Mouse (Mus musculus) heart, adult 2 months (tissue): ENCODE measurements around the gene Samd15. TPM values are rescaled to one million over a fixed set of nuclear protein-coding genes. Genes with fewer than 3 reads are reported as not detected.
A peak's percentile ranks its signal among the peaks of the same experiment; 100 is the strongest.
"Not testable (repeated sequence)": the region's sequence is repeated elsewhere in the genome, so short reads cannot be mapped to it uniquely, and the experiment has no call there.

Experiments used
- DNase-seq, 2 experiments: peaks; one replicate each; pipeline ENCODE4 v3.0.0; 2021
- H3K27ac ChIP-seq: fragments of 200-600 bp; 2 replicates; pipeline ENCODE4 v1.8.1; 2022
- H3K27me3 ChIP-seq: fragments of 200-500 bp; 2 replicates; pipeline ENCODE4 v1.6.1; 2012; ENCODE audit warnings: mild to moderate bottlenecking, low read length, inconsistent platforms, mixed read lengths; ENCODE audit not compliant: control insufficient read depth, insufficient read depth
- H3K36me3 ChIP-seq: fragments of 200-500 bp; 2 replicates; pipeline ENCODE4 v1.6.1; 2012; ENCODE audit warnings: low read length, inconsistent platforms; ENCODE audit not compliant: control insufficient read depth, insufficient read depth
- H3K4me1 ChIP-seq: fragments of 200-500 bp; 2 replicates; pipeline ENCODE4 v1.6.1; 2011; ENCODE audit warnings: low read length; ENCODE audit not compliant: control insufficient read depth, insufficient read depth
- H3K4me3 ChIP-seq: fragments of 200-600 bp; 2 replicates; pipeline ENCODE4 v1.8.1; 2022
- H3K79me2 ChIP-seq: fragments of 200-500 bp; replicated peaks from 2 replicates; pipeline ENCODE4 v1.6.1; 2012; ENCODE audit warnings: mild to moderate bottlenecking, inconsistent platforms, low read length, moderate library complexity, mixed read lengths; ENCODE audit not compliant: control insufficient read depth, insufficient read depth
- H3K9ac ChIP-seq: fragments of 200-500 bp; 2 replicates; pipeline ENCODE4 v1.6.1; 2012; ENCODE audit warnings: low read depth, mild to moderate bottlenecking, control low read depth, inconsistent platforms, low read length, mixed read lengths
- CTCF ChIP-seq: fragments of 200-600 bp; IDR thresholded peaks from 2 replicates; pipeline ENCODE4 v1.8.1; 2022; ENCODE audit warnings: antibody characterized with exemption, mild to moderate bottlenecking, moderate library complexity
- EP300 ChIP-seq: fragments of 200-500 bp; IDR thresholded peaks from 2 replicates; pipeline ENCODE4 v1.6.1; 2011; ENCODE audit warnings: low read depth, low read length, control low read depth; ENCODE audit not compliant: insufficient read depth
- POLR2A ChIP-seq: fragments of 200-500 bp; IDR thresholded peaks from 2 replicates; pipeline ENCODE4 v1.6.1; 2011; ENCODE audit warnings: mild to moderate bottlenecking, low read depth, low read length, control low read depth; ENCODE audit not compliant: insufficient read depth
- WGBS: fragments of 180-500 bp; shearing (Covaris S2); methylation state at CpG from one replicate; pipeline ENCODE4 v1.1.7; 2018; 5-methylcytosine and 5-hydroxymethylcytosine counted together
- intact Hi-C: fragments of 180-260 bp; cut with DNase I; formaldehyde crosslinking; loops from one replicate; pipeline ENCODE4 v1.15.1; 2025
- polyA plus RNA-seq: library from polyadenylated mRNA; depleted of rRNA; stranded (reverse); fragments of >200 nt; gene quantifications from 2 replicates; pipeline ENCODE4 v1.2.3, GENCODE M21; 2012
- total RNA-seq, 2 experiments: library from RNA; stranded (reverse); gene quantifications; 2 replicates each; pipeline ENCODE4 v1.2.3; 2021

Samd15 gene
- total and polyA plus RNA-seq, 3 experiments = 0.39 TPM; not detected in 2

DNA sequence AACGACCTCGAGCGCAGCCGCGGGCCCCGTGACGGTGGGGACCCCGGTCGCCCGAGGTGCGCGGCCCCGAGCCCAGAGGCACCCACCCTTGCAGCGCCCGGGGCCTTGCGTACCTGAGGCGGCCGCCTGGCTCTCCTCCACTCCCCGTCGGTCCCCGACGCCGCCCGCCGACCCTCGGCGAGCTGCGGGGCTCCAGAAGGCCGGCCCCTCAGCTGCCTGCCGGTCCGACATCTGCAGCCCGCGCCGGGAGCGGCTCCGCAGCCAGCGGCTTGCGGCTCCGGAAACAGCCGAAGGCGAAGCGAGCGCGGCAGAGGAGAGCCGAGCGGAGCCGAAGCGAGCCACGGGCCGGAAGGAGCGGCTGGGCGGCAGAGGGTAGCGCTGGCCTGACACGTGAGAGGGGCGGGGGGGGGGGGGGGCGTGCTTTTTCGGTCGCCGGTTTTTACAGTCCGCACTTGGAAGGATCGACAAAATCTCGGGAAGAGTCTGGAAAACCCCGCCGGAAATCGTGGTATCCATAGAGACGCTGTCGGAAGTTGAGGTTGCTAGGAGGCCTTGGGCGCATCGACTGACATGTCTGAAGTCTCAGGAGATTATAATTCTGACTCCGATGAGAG lies 557 bp downstream of the Samd15 start, which contains the start of gene Tmed8:
Tmed8 (minus strand) TSS at position 482 of the 614 bp plus-strand sequence.
- peak within 1 kb of the TSS; percentile 92 for H3K9ac ChIP-seq
- peaks cover 2% of the 10 kb centered on the region for H3K4me1 ChIP-seq
- intact Hi-C loops = loop anchor here (2.0 kb wide), 1 partner anchor 53 kb away; the partner anchor contains the start of genes Gstz1 and Pomt2
- H3K27me3 ChIP-seq = no peaks in the 10 kb centered on the region
- under 1% methylated on average over 63 of the region's 70 CpGs for WGBS
- peak within 1 kb of the TSS; percentile 81 for H3K27ac ChIP-seq
- TF ChIP-seq POLR2A (no peak), CTCF (no peak), EP300 (no peak)
- H3K4me3 ChIP-seq = peak within 1 kb of the TSS; percentile 96
- no peaks in the 10 kb centered on the region for H3K79me2 ChIP-seq
- H3K36me3 ChIP-seq = no peaks in the 10 kb centered on the region
- DNase-seq = peak; percentile 86 to 88

DNA sequence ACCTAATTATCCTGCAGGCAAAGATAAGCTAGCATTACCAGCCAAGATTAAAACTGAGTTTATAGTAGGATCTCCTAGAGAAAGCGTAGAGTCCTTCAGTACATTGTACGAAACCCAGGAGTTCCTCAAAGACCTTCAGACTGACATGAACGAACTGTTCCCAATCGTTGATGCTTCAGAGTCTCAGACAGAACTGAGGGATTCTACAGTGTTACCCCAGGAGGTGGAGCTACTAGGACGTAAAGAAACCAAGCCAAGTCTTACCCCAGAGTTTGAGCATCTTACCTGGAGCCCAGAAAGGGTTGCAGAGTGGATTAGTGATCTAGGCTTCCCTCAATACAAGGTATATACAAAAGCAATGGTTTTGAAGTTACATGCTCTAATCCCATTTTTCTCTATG lies 2.2 kb downstream of the Samd15 start:
- intact Hi-C loops = loop anchor here (2.0 kb wide), 1 partner anchor 55 kb away; the partner anchor contains the start of genes Gstz1 and Pomt2
- TF ChIP-seq POLR2A = no peak
- no peak for TF ChIP-seq EP300
- no peak for TF ChIP-seq CTCF
- no peak for DNase-seq
- WGBS = 67% methylated on average over 5 of the region's 5 CpGs
- H3K27me3 ChIP-seq = no peaks in the 10 kb centered on the region
- no peaks in the 10 kb centered on the region for H3K79me2 ChIP-seq
- H3K4me1 ChIP-seq = peaks cover 2% of the 10 kb centered on the region
- no peaks in the 10 kb centered on the region for H3K36me3 ChIP-seq
- H3K27ac ChIP-seq = no peak overlapping the region
- no peak overlapping the region for H3K9ac ChIP-seq
- H3K4me3 ChIP-seq = no peak overlapping the region

DNA sequence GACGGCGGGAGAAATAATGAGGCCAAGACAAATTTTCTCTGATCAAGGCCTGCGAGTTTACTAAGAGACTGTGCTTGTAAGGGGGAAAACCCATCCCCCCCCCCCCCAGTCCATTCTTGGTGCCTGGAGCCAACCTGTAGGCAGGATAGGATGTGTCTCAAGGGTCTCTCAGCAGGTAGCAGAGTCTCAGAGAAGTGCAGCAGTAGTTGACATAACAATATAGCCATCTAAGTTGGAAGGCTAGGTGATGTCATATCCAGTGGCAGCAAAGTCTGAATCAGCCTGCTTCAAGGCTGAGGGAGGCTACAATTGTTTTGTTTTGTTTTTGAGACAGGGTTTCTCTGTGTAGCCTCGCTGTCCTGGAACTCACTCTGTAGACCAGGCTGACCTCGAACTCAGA lies 6.3 kb downstream of the Samd15 start:
- H3K4me1 ChIP-seq, H3K27ac ChIP-seq, H3K9ac ChIP-seq, H3K36me3 ChIP-seq, DNase-seq, intact Hi-C loops, H3K27me3 ChIP-seq, H3K4me3 ChIP-seq, H3K79me2 ChIP-seq: not testable (repeated sequence)
- WGBS = 89% methylated on average over 5 of the region's 5 CpGs

DNA sequence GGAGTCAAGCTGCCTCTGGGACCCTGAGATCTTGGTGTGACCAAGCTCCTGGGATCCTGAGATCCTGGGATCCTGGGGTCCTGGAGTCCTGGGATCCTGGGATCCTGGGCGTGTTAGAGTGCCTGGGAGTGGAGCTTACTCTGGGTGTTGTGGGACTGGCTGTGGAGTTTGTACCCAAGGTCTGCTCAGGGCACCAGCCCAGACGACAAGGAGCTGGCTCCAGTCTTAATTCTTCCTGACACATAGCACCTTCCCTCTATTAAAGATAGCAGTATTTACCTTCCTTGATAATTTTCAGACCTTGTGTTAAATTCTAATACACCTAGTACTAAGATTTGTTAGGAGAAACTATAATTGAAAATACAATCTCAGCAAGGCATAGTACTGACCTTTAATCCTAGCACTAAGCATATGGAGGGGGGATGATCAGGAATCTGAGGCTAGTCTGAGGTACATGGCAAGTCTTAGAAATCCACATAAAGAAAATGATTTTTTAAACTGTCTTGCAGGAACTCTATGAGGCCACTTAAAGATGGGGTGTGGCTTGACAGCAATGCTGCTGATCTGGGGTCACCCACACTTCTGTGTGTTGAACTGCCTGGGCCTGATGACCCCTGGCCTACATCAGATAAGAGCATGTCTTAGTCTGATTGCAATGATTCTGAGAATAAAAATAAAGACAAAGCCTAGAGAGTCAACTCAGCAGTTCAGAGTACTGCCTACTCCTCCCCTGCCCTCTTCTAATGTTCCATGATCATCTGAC lies 13.5 kb downstream of the Samd15 start:
- Histone ChIP-seq H3K79me2 (no peaks in the 10 kb centered on the region), H3K4me1 (no peaks in the 10 kb centered on the region), H3K36me3 (no peaks in the 10 kb centered on the region), H3K27me3 (no peaks in the 10 kb centered on the region), H3K4me3 (no peak overlapping the region), H3K27ac (no peak overlapping the region), H3K9ac (no peak overlapping the region)
- DNase-seq = no peak
- WGBS = 64% methylated on average over 2 of the region's 2 CpGs
- TF ChIP-seq EP300 (no peak), CTCF (no peak), POLR2A (no peak)
- intact Hi-C loops = no loop called here

DNA sequence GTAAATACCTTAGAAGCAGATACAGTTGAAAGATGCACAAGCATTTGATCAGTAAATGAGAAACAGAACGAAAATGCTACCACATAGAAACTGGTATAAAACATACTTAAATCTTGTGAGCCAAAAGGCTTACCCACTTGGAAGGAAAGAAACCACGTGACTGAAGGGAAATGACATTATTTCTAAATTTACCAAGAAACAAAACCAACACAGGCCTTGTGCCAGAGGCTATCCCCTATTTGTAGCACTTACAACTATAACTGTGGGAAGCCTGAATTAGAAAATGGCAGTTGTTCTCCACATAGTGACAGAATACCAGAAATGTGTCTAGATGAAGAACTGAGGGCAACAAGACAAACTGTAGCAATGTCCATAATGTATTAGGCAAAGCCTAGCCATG lies 16.5 kb downstream of the Samd15 start:
- intact Hi-C loops = no loop called here
- Histone ChIP-seq H3K36me3 (no peaks in the 10 kb centered on the region), H3K79me2 (no peaks in the 10 kb centered on the region), H3K27me3 (no peaks in the 10 kb centered on the region), H3K9ac (no peak overlapping the region), H3K4me3 (no peak overlapping the region), H3K27ac (no peak overlapping the region), H3K4me1 (no peaks in the 10 kb centered on the region)
- 48% methylated on average over 2 of the region's 2 CpGs for WGBS
- no peak for DNase-seq
- TF ChIP-seq CTCF = no peak
- no peak for TF ChIP-seq EP300
- TF ChIP-seq POLR2A = no peak

DNA sequence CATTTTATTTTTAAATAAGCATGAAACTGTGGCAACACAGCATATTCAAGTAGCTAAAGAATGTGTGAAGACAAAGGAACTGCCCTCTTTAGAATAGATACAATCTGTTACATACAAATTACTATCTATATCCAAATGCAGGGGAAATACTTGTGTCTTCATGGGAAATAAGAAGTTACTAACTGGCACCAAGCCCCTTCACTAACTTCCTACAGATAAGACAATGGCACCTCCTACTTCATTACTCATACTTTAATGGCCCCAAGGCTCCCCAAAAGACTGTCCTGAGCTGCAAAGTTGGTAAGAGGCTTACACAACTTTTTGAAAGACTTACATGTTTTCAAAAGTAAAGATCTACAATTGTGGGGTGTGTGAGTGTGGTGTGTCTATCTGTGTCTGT lies 18.1 kb downstream of the Samd15 start:
- H3K79me2 ChIP-seq = no peaks in the 10 kb centered on the region
- no peaks in the 10 kb centered on the region for H3K4me1 ChIP-seq
- H3K9ac ChIP-seq = no peak overlapping the region
- no peak for DNase-seq
- no peak for TF ChIP-seq POLR2A
- TF ChIP-seq EP300 = no peak
- TF ChIP-seq CTCF = no peak
- intact Hi-C loops = no loop called here
- no peak overlapping the region for H3K27ac ChIP-seq
- H3K27me3 ChIP-seq = no peaks in the 10 kb centered on the region
- H3K4me3 ChIP-seq = no peak overlapping the region
- H3K36me3 ChIP-seq = no peaks in the 10 kb centered on the region
